Mouse (Mus musculus) ES-E14 (cell line): ENCODE measurements around the gene Nudcd2. TPM values are rescaled to one million over a fixed set of nuclear protein-coding genes. Genes with fewer than 3 reads are reported as not detected.
A peak's percentile ranks its signal among the peaks of the same experiment; 100 is the strongest.

Experiments
- DNase-seq: peaks from one replicate; pipeline ENCODE4 v3.0.0-alpha.2; 2013; ENCODE audit warnings: low read depth, low spot score
- H3K27ac ChIP-seq: 2 replicates; pipeline ENCODE4 v1.5.1; 2012; ENCODE audit warnings: low read depth, mild to moderate bottlenecking, low read length, moderate library complexity, mixed read lengths; ENCODE audit not compliant: poor library complexity, insufficient read depth, severe bottlenecking
- H3K36me3 ChIP-seq: 2 replicates; pipeline ENCODE4 v1.6.1; 2012; ENCODE audit warnings: mild to moderate bottlenecking, low read length, moderate library complexity, mixed read lengths; ENCODE audit not compliant: control insufficient read depth, poor library complexity, insufficient read depth, severe bottlenecking
- H3K4me1 ChIP-seq, 2 experiments: fragments of 150-350 bp in 1 of 2; sonication (generic) in 1 of 2; 2 replicates each; pipeline ENCODE4 v1.6.1; 2012; ENCODE audit warnings: low read length in 2 of 2, mild to moderate bottlenecking in 1 of 2, mixed read lengths in 1 of 2; ENCODE audit not compliant: control insufficient read depth in 2 of 2, insufficient read depth in 2 of 2, poor library complexity in 1 of 2
- H3K4me3 ChIP-seq, 2 experiments: fragments of 150-350 bp in 1 of 2; sonication (generic) in 1 of 2; 2 replicates each; pipeline ENCODE4 v1.5.1; 2012; ENCODE audit warnings: low read length in 2 of 2, low read depth in 1 of 2, mild to moderate bottlenecking in 1 of 2, mixed read lengths in 1 of 2; ENCODE audit not compliant: insufficient read depth in 1 of 2, poor library complexity in 1 of 2, severe bottlenecking in 1 of 2
- H3K9ac ChIP-seq: 2 replicates; pipeline ENCODE4 v1.6.1; 2012; ENCODE audit warnings: low read depth, mild to moderate bottlenecking, low read length, mixed read lengths; ENCODE audit not compliant: poor library complexity, insufficient read depth, severe bottlenecking
- H3K9me3 ChIP-seq: fragments of 150-350 bp; sonication (generic); 2 replicates; pipeline ENCODE4 v1.6.1; 2012; ENCODE audit warnings: low read depth, mild to moderate bottlenecking, low read length; ENCODE audit not compliant: control insufficient read depth, insufficient read depth
- CHD2 ChIP-seq: IDR thresholded peaks from 2 replicates; pipeline ENCODE4 v1.6.1; 2014; ENCODE audit warnings: mild to moderate bottlenecking, low read depth, low read length, inconsistent platforms
- HCFC1 ChIP-seq: IDR thresholded peaks from 2 replicates; pipeline ENCODE4 v1.6.1; 2012; ENCODE audit warnings: low read length, inconsistent platforms, borderline replicate concordance; ENCODE audit not compliant: insufficient read depth
- MAFK ChIP-seq: IDR thresholded peaks from 2 replicates; pipeline ENCODE4 v1.6.1; 2014; ENCODE audit warnings: mild to moderate bottlenecking, low read depth, low read length, inconsistent platforms; ENCODE audit not compliant: insufficient read depth
- ZC3H11A ChIP-seq: IDR thresholded peaks from 2 replicates; pipeline ENCODE4 v1.6.1; 2012; ENCODE audit warnings: low read depth, mild to moderate bottlenecking, inconsistent platforms, low read length, borderline replicate concordance
- ZNF384 ChIP-seq: IDR thresholded peaks from 2 replicates; pipeline ENCODE4 v1.6.1; 2012; ENCODE audit warnings: low read depth, low read length, inconsistent platforms
- in situ Hi-C, 2 experiments: fragments of 600-800 bp; cut with MboI; formaldehyde crosslinking; loops; one replicate each; pipeline ENCODE4 v1.15.1; 2025; ENCODE audit warnings: low sequenced_read_pairs in 2 of 2, inconsistent platforms in 1 of 2; ENCODE audit not compliant: unreplicated experiment in 2 of 2
- total RNA-seq: library from RNA; depleted of rRNA; stranded (reverse); fragments of 300-350 nt; gene quantifications from 2 replicates; pipeline ENCODE4 v1.2.3, GENCODE M21; 2012

Nudcd2 gene
- total RNA-seq, 1 experiment, result 133 TPM

DNA sequence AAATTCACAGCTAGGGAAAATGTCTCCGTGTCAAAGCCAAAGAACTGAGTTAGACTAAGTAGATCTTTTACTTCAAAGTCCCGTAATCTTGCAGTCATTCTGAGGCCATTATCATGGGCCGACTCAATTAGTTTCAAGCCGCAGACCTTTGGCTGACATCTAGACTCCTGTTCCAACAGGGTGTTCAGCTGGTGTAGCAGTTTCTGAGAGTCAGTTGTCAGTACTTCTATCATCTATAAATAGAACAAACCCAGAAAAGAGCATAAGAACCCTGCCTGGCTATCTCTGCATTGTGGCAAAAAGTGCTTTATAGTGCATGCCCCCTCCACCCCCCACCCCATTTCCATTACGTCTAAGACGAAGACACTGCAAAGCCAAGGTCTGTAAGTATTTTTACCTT lies 20.4 kb downstream of the Nudcd2 start:
- peaks cover 4 to 6% of the 10 kb centered on the region in 2 experiments; a peak in 2 of 4 replicates for H3K4me1 ChIP-seq
- in situ Hi-C loops, result no loop called here
- DNase-seq, result no peak
- peaks cover 11% of the 10 kb centered on the region for H3K36me3 ChIP-seq
- peak overlapping the region; percentile 83 to 86 for H3K4me3 ChIP-seq
- TF ChIP-seq CHD2 (no peak), HCFC1 (no peak), ZC3H11A (no peak), ZNF384 (no peak), MAFK (no peak)
- H3K9ac ChIP-seq, result peak overlapping the region; percentile 91; the same call in 1 of the 2 replicates
- H3K9me3 ChIP-seq, result no peaks in the 10 kb centered on the region
- no peak overlapping the region for H3K27ac ChIP-seq

DNA sequence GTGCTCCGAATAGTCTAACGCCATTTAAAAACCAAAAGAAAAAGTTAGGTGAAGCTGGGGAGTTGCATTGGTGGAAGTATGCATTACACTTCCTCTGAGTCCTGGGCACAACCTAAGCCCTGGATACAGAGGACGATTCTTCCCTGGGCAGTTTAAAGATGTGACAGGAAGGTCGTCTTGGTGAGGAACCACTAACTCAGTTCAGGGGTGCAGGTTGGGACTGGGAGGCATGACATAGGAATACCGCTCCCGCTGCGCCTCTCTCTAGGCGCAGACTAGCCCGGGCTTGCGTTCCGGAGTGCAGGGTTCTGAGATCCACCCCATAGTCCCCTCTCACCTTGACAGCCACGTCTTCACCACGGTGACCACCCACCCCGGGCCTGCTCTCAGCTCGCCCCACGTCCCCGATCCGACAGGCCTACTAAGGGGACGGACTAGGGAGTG lies 21.2 kb downstream of the Nudcd2 start:
- peak overlapping the region; percentile 91 for H3K9ac ChIP-seq
- peaks cover 4 to 6% of the 10 kb centered on the region in 2 experiments; a peak in 2 of 4 replicates for H3K4me1 ChIP-seq
- H3K9me3 ChIP-seq, result no peaks in the 10 kb centered on the region
- H3K36me3 ChIP-seq, result peaks cover 11% of the 10 kb centered on the region
- TF ChIP-seq ZC3H11A (no peak), CHD2 (no peak; the same call in 1 of the 2 replicates), ZNF384 (no peak), HCFC1 (no peak), MAFK (no peak)
- H3K4me3 ChIP-seq, result peak overlapping the region; percentile 83 to 86
- peak overlapping the region; percentile 87 for H3K27ac ChIP-seq
- in situ Hi-C loops, result no loop called here
- no peak for DNase-seq

DNA sequence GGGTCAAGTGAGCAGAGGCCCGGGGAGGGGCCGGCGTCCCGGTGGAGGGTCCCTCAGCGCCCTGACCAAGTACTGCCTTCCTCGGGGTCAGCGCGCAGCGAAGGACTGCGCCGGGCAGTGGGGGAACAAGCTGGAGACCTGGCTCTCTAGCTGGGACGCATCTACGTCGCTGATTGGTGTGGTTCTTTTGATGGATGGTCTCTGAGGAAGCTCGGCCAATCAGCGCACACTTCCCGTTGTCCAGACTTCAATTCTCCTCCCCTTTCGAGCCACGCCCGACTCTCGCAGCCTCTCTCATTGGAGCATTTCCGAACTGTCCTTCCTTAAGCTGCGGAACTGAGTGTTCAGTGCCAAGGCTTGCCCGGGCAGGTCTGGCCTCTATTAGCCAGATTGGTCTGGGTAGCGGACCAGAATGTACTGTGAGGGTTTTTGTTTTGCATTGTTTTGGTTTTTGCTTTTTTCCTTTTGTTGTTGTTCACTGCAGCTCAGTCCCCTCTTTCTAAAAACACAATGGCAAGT lies 21.7 kb downstream of the Nudcd2 start, which contains the start of gene Ccng1:
Ccng1 (minus strand) TSS at position 203 of the 519 bp plus-strand sequence.
- Histone ChIP-seq H3K27ac (peak within 1 kb of the TSS; percentile 87), H3K4me3 (peak within 1 kb of the TSS; percentile 83 to 86), H3K9ac (peak within 1 kb of the TSS; percentile 91), H3K36me3 (peaks cover 11% of the 10 kb centered on the region), H3K9me3 (no peaks in the 10 kb centered on the region), H3K4me1 (peaks cover 4 to 6% of the 10 kb centered on the region in 2 experiments; a peak in 2 of 4 replicates)
- TF ChIP-seq CHD2 (peak; percentile 58; the same call in 1 of the 2 replicates), MAFK (no peak), ZNF384 (0 out of 2 replicates have a peak, but pooled peaks have one; percentile 15), ZC3H11A (no peak), HCFC1 (0 out of 2 replicates have a peak, but pooled peaks have one; percentile 43)
- in situ Hi-C loops, result no loop called here
- DNase-seq, result peak; percentile 97

DNA sequence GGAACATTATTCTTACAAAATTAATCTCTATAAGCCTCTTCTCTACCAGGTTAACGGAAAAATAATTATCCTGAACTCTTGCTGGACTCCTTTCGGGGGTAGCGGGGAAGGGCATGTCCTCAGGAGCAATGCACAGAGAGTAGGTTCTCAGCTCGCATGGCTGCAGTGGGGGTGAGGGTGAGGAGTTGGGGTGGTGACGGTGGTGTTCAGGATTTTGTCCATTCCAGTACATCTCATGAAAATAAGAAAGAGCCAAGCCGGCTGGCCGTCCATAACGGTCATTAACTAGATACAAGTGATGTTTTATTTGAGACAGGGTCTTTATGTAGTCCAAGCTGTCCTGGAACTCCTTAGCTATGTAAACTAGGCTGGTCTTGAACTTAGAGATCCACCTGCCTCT lies 22.5 kb downstream of the Nudcd2 start:
- no peak for DNase-seq
- H3K9me3 ChIP-seq, result no peaks in the 10 kb centered on the region
- H3K4me1 ChIP-seq, result peaks cover 4 to 6% of the 10 kb centered on the region in 2 experiments; a peak in 2 of 4 replicates
- peak overlapping the region; percentile 68; the same call in 1 of the 2 replicates for H3K27ac ChIP-seq
- peaks cover 11% of the 10 kb centered on the region for H3K36me3 ChIP-seq
- TF ChIP-seq ZNF384 (no peak), HCFC1 (no peak), CHD2 (no peak), ZC3H11A (no peak), MAFK (no peak)
- H3K9ac ChIP-seq, result peak overlapping the region; percentile 52; the same call in 1 of the 2 replicates
- in situ Hi-C loops, result no loop called here
- H3K4me3 ChIP-seq, result peak overlapping the region in 1 of 2 experiments; percentile 30; a peak in 2 of 4 replicates
